Comparison of ENCODE assay signal across 28 mouse cellular contexts in the genomic region with DNA sequence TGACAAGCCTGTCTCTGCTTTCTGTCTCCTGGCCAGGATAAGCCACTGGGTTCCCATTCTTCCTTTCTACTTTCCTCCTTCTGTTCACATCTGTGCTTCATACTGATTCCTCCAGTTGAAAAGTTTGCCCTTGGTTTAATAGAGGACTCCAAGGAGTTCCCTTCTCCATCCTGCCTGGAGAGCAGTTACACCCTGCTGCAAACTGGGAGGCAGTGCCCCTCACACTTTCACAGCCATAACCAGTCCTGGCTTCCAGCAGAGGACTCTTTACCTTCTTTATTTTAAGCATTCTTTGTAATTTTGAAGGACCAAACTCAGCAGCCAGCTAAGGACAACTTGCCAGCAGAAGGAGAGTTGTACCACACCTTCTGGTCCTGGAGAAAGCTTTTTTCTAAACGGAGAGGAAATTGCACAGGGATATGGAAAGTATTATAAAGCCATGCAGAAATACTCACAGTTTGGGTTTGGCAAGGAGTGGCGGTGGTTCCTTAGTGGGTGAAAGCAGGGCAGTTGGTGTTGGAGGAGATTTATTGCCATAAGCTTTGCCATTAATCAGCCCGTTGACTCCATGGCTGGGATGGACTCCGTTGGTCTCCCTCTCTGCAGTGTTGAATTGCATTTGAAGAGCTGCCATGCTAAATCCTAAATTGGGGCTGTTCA.
DNase-seq lines count a peak whose midpoint lies in the region; ATAC-seq and TF ChIP-seq lines count a peak whose summit lies in the region.
"Had no signal": no experiment of that assay in that cellular context is flagged by ENCODE, and none has a peak within 500 bp of the region (broad histone marks: within the 10 kb centered on the region; RNA-seq: fewer than 3 reads in every experiment).

No protein-coding gene starts in this region.

- 76% methylated on average over 4 of the region's 4 CpGs for WGBS in heart, embryonic 15.5 days
- WGBS in limb, embryonic 10.5 days: 61% methylated on average over 4 of the region's 4 CpGs
- WGBS in limb, embryonic 14.5 days: 51% methylated on average over 4 of the region's 4 CpGs

- no peaks in the 10 kb centered on the region for H3K27me3 ChIP-seq in heart, embryonic 15.5 days
- no peaks in the 10 kb centered on the region for H3K27me3 ChIP-seq in limb, embryonic 10.5 days (ENCODE audit: low read depth, poor library complexity, severe bottlenecking)
- no peaks in the 10 kb centered on the region for H3K27me3 ChIP-seq in limb, embryonic 14.5 days (ENCODE audit: control insufficient read depth, insufficient read depth, low read length)
- H3K27me3 ChIP-seq: CH12.LX; embryonic facial prominence, embryonic 13.5 days; forebrain, embryonic 12.5 days; forebrain, embryonic 15.5 days; hindbrain, embryonic 12.5 days; hindbrain, embryonic 15.5 days; Patski had no signal

- H3K36me3 ChIP-seq in heart, embryonic 15.5 days: peaks cover 34% of the 10 kb centered on the region; the same call in 1 of the 2 replicates
- H3K36me3 ChIP-seq in limb, embryonic 10.5 days: peaks cover 16% of the 10 kb centered on the region
- H3K36me3 ChIP-seq in limb, embryonic 14.5 days (ENCODE audit: control insufficient read depth, insufficient read depth, low read length): peaks cover 21% of the 10 kb centered on the region
- H3K36me3 ChIP-seq: forebrain, embryonic 15.5 days; G1E; hindbrain, embryonic 15.5 days had no signal

- no peak overlapping the region for H3K9ac ChIP-seq in heart, embryonic 15.5 days
- H3K9ac ChIP-seq in limb, embryonic 14.5 days (ENCODE audit: low read depth, low read length, severe bottlenecking): no peak overlapping the region
- H3K9ac ChIP-seq: embryonic facial prominence, embryonic 13.5 days; forebrain, embryonic 12.5 days; forebrain, embryonic 15.5 days; hindbrain, embryonic 12.5 days; hindbrain, embryonic 15.5 days had no signal

- peak overlapping the region; percentile 50 for H3K27ac ChIP-seq in gastrocnemius, adult 2 months
- H3K27ac ChIP-seq in heart, embryonic 15.5 days: peak overlapping the region; percentile 38
- H3K27ac ChIP-seq in limb, embryonic 10.5 days: peak overlapping the region; percentile 9; the same call in 1 of the 2 replicates
- 0 out of 2 replicates have a peak overlapping the region, but pooled peaks have one; percentile 4 for H3K27ac ChIP-seq in limb, embryonic 14.5 days (replicated peaks; ENCODE audit: low read depth, low read length)
- H3K27ac ChIP-seq: embryonic facial prominence, embryonic 10.5 days; embryonic facial prominence, embryonic 13.5 days; forebrain, embryonic 12.5 days; forebrain, embryonic 15.5 days; hindbrain, embryonic 12.5 days; hindbrain, embryonic 15.5 days had no signal

- no peak for DNase-seq in gastrocnemius, adult 2 months
- no peak for DNase-seq in gastrocnemius, adult 8-10 months (ENCODE audit: low spot score in 2 of 2)
- DNase-seq in heart, adult 8-10 months (ENCODE audit: low spot score): no peak
- no peak for DNase-seq in limb, embryonic 10.5 days (ENCODE audit: low spot score)
- DNase-seq in limb, embryonic 14.5 days (ENCODE audit: low spot score): peak; percentile 36
- DNase-seq in cerebellum, adult 9-11 months: no peak
- DNase-seq: adrenal gland, postnatal 10 days; adrenal gland, postnatal 36 days; B cell, adult 2 months; cerebellum, adult 18-20 months; cerebellum, adult 9-10 months; cerebellum, postnatal 25 days; embryo, embryonic 11 days; gastrocnemius, postnatal 10 days; gastrocnemius, postnatal 36 days; kidney, adult 2 months had no signal

- H3K9me3 ChIP-seq in heart, embryonic 15.5 days (replicated peaks): no peaks in the 10 kb centered on the region
- H3K9me3 ChIP-seq in limb, embryonic 10.5 days (replicated peaks): no peaks in the 10 kb centered on the region
- no peaks in the 10 kb centered on the region for H3K9me3 ChIP-seq in limb, embryonic 14.5 days (ENCODE audit: control insufficient read depth, low read length)
- H3K9me3 ChIP-seq: embryonic facial prominence, embryonic 10.5 days; embryonic facial prominence, embryonic 13.5 days; forebrain, embryonic 12.5 days; forebrain, embryonic 15.5 days; G1E; hindbrain, embryonic 12.5 days; hindbrain, embryonic 15.5 days had no signal

- H3K4me1 ChIP-seq in heart, embryonic 15.5 days (replicated peaks): peaks cover 40% of the 10 kb centered on the region
- peaks cover 25% of the 10 kb centered on the region for H3K4me1 ChIP-seq in limb, embryonic 10.5 days
- H3K4me1 ChIP-seq in limb, embryonic 14.5 days (ENCODE audit: control insufficient read depth, insufficient read depth, low read length): peaks cover 6% of the 10 kb centered on the region; the same call in 1 of the 2 replicates
- H3K4me1 ChIP-seq: embryonic facial prominence, embryonic 10.5 days; embryonic facial prominence, embryonic 13.5 days; forebrain, embryonic 12.5 days; forebrain, embryonic 15.5 days; hindbrain, embryonic 12.5 days; hindbrain, embryonic 15.5 days had no signal

- intact Hi-C loops in gastrocnemius, adult 2 months (cut with DNase I): no loop called here

- no peak for ATAC-seq in heart, embryonic 15.5 days (replicated peaks; ENCODE audit: insufficient number of reproducible peaks, insufficient read depth, low FRiP score, low read depth)
- ATAC-seq in limb, embryonic 14.5 days (ENCODE audit: low FRiP score, low read depth): peak; percentile 53
- ATAC-seq: forebrain, embryonic 15.5 days; intestine, postnatal 0 days; Patski had no signal

- TF ChIP-seq POLR2A in limb, embryonic 14.5 days (IDR thresholded peaks at IDR 0.05; ENCODE audit: borderline replicate concordance, extremely low read depth, insufficient read depth, insufficient read length): no peak

- H3K4me2 ChIP-seq in heart, embryonic 15.5 days: no peak overlapping the region
- H3K4me2 ChIP-seq in limb, embryonic 14.5 days (replicated peaks; ENCODE audit: low read depth, low read length, severe bottlenecking): no peak overlapping the region
- H3K4me2 ChIP-seq: embryonic facial prominence, embryonic 13.5 days; forebrain, embryonic 12.5 days; forebrain, embryonic 15.5 days; hindbrain, embryonic 12.5 days; hindbrain, embryonic 15.5 days had no signal

- TF ChIP-seq CTCF in gastrocnemius, adult 2 months (IDR thresholded peaks at IDR 0.05): no peak

- no peak overlapping the region for H3K4me3 ChIP-seq in gastrocnemius, adult 2 months
- H3K4me3 ChIP-seq in heart, embryonic 15.5 days: no peak overlapping the region
- H3K4me3 ChIP-seq in limb, embryonic 10.5 days: no peak overlapping the region
- H3K4me3 ChIP-seq in limb, embryonic 14.5 days (replicated peaks; ENCODE audit: low read length): no peak overlapping the region
- H3K4me3 ChIP-seq: embryonic facial prominence, embryonic 10.5 days; embryonic facial prominence, embryonic 13.5 days; erythroblast, embryonic 14.5 days; forebrain, embryonic 12.5 days; forebrain, embryonic 15.5 days; hindbrain, embryonic 12.5 days; hindbrain, embryonic 15.5 days had no signal
